ENCODE assay signal across 9 mouse cellular contexts in the genomic region with DNA sequence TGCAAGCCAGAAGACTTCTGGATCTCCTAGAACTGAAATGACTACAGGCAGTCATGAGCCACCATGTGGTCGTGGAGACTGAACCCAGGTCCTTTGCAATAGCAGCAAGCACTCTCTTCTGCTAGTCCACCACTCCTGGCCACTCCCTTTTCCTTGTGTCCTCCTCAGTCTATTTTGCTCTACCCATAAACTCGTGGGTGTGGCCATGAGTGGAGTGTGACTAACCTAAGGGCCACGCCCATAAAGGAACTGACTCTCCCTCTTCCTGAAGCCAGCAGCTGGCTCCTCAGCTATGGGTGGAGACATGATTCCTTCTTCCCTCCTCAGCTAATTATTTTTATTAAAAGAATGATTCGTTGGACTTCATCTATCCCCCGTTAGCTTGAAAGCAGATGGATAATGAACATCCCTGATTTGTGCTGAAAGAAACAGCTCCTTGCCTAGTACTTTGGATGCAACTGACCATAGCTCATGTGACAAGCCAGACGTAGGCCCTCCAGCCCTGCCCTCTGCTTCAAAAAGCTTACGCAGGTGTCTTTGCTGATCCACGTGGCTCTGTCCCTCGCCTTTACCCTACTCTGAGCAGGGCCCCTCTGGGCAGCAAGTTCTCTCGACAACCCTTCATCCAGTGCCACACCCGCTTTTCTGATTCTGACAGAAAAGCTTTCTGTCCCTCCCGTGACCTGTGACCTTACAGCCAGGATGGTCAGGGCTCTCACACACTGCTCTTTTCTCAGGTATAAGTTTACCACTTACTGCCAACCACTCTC. TPM values are rescaled to one million over a fixed set of nuclear protein-coding genes. Genes with fewer than 3 reads are reported as not detected.
DNase-seq lines count a peak whose midpoint lies in the region; ATAC-seq lines count a peak whose summit lies in the region.
"Had no signal": no experiment of that assay in that cellular context is flagged by ENCODE, and none has a peak within 500 bp of the region (broad histone marks: within the 10 kb centered on the region; RNA-seq: fewer than 3 reads in every experiment).

No protein-coding gene starts in this region.

- H3K9ac ChIP-seq in heart, embryonic 13.5 days = 0 out of 2 replicates have a peak overlapping the region, but pooled peaks have one; percentile 19

- H3K27ac ChIP-seq in heart, embryonic 13.5 days (replicated peaks) = peak overlapping the region; percentile 49; the same call in 1 of the 2 replicates

- intact Hi-C loops in heart, postnatal 36 days (cut with DNase I) = loop anchor here (5.0 kb wide), 1 partner anchor 227 kb away; no protein-coding TSS in a partner anchor

- peak overlapping the region; percentile 40 for H3K4me2 ChIP-seq in heart, embryonic 13.5 days

- DNase-seq in heart, postnatal 36 days = no peak
- peak; percentile 63 for DNase-seq in NIH3T3 (ENCODE audit: low read depth)
- DNase-seq in kidney, postnatal 10 days = peak; percentile 26
- DNase-seq in layer of hippocampus, adult 8-10 months (ENCODE audit: low spot score in 2 of 2) = no peak
- no peak for DNase-seq in natural killer cell, adult 2 months (ENCODE audit: low spot score in 2 of 2)
- DNase-seq in cerebellum, postnatal 14 days = no peak

- H3K36me3 ChIP-seq in heart, embryonic 13.5 days = no peaks in the 10 kb centered on the region
- H3K36me3 ChIP-seq in megakaryocyte, embryonic 14.5 days (replicated peaks; ENCODE audit: low read length) = peaks cover 24% of the 10 kb centered on the region

- WGBS in heart, embryonic 13.5 days = 64% methylated on average over 12 of the region's 12 CpGs

- H3K27me3 ChIP-seq in heart, embryonic 13.5 days (replicated peaks) = peaks cover 27% of the 10 kb centered on the region
- peaks cover 7% of the 10 kb centered on the region for H3K27me3 ChIP-seq in megakaryocyte, embryonic 14.5 days (replicated peaks)

- peak overlapping the region; percentile 2; the same call in 1 of the 2 replicates for H3K4me3 ChIP-seq in heart, embryonic 13.5 days
- H3K4me3 ChIP-seq in megakaryocyte, embryonic 14.5 days (replicated peaks) = peak overlapping the region; percentile 48

- ATAC-seq in heart, embryonic 13.5 days (ENCODE audit: extremely low read depth, insufficient number of reproducible peaks, low FRiP score, low TSS enrichment) = peak; percentile 42; the same call in 1 of the 2 replicates

- peaks cover 62% of the 10 kb centered on the region for H3K4me1 ChIP-seq in heart, embryonic 13.5 days
- peaks cover 93% of the 10 kb centered on the region for H3K4me1 ChIP-seq in megakaryocyte, embryonic 14.5 days

- H3K9me3 ChIP-seq in heart, embryonic 13.5 days = no peaks in the 10 kb centered on the region
- H3K9me3 ChIP-seq in megakaryocyte, embryonic 14.5 days = no peaks in the 10 kb centered on the region

RNA-seq across cellular contexts. Expression of a gene that starts 4.1 kb away (rescaled TPM):
- 17.1 and 19.9 TPM in 2 replicates for polyA plus RNA-seq in heart, embryonic 13.5 days (2015; fragmentation: Nextera tagmentation; extraction: Ambion mirVana)
- total RNA-seq in heart, postnatal 36 days (2021) = 1 to 10 TPM; 4.8 to 4.9 TPM
- polyA plus RNA-seq in megakaryocyte, embryonic 14.5 days (2012; ENCODE audit: insufficient read depth, low replicate concordance) = 16.8 and 26.7 TPM in 2 replicates
- 1 to 10 TPM; 3.9 to 6.7 (median 5.5) TPM for total RNA-seq in layer of hippocampus, adult 8-10 months (2022)

RNA-seq across cellular contexts. Expression of a gene that starts 45.6 kb away (rescaled TPM):
- 305 and 332 TPM in 2 replicates for polyA plus RNA-seq in heart, embryonic 13.5 days (2015; fragmentation: Nextera tagmentation; extraction: Ambion mirVana)
- total RNA-seq in heart, postnatal 36 days (2021) = 100 to 1,000 TPM; 403 to 406 TPM
- 228 and 359 TPM in 2 replicates for polyA plus RNA-seq in megakaryocyte, embryonic 14.5 days (2012; ENCODE audit: insufficient read depth, low replicate concordance)
- total RNA-seq in layer of hippocampus, adult 8-10 months (2022) = 100 to 1,000 TPM; 261 to 360 (median 306) TPM

RNA-seq across cellular contexts. Expression of a gene that starts 49.4 kb away (rescaled TPM):
- polyA plus RNA-seq in heart, embryonic 13.5 days (2015; fragmentation: Nextera tagmentation; extraction: Ambion mirVana) = 170 and 207 TPM in 2 replicates
- 100 to 1,000 TPM; 573 to 582 TPM for total RNA-seq in heart, postnatal 36 days (2021)
- 0.11 TPM in 1 of 2 replicates, not detected in the other for polyA plus RNA-seq in megakaryocyte, embryonic 14.5 days (2012; ENCODE audit: insufficient read depth, low replicate concordance)
- 1 to 10 TPM in 2 of 4 experiments, under 1 TPM in 2; 0.59 to 1.3 (median 1.0) TPM for total RNA-seq in layer of hippocampus, adult 8-10 months (2022)
- total RNA-seq: hematopoietic stem cell, adult 5-6 weeks had no signal

Comparison
In these comparisons a context has a peak if more than half of its experiments do, and no peak if none do; other contexts are left out.
1. DNase-seq: peak in NIH3T3 (single experiment) and kidney, postnatal 10 days (single experiment); none in heart, postnatal 36 days (0 of 2), layer of hippocampus, adult 8-10 months (0 of 2), natural killer cell, adult 2 months (0 of 2) and cerebellum, postnatal 14 days (0 of 2).
2. RNA of a gene that starts 49.4 kb away (total RNA-seq): 573 to 582 TPM in heart, postnatal 36 days; 0.59 to 1.3 TPM in layer of hippocampus, adult 8-10 months; every median in the first group is over 100 times any median in the second.